Mouse (Mus musculus): Measurements from ENCODE around the gene Dot1l. TPM values are rescaled to one million over a fixed set of nuclear protein-coding genes. Genes with fewer than 3 reads are reported as not detected.

Gene Dot1l
- polyA plus RNA-seq, 1 experiment: 46.2 TPM

DNA sequence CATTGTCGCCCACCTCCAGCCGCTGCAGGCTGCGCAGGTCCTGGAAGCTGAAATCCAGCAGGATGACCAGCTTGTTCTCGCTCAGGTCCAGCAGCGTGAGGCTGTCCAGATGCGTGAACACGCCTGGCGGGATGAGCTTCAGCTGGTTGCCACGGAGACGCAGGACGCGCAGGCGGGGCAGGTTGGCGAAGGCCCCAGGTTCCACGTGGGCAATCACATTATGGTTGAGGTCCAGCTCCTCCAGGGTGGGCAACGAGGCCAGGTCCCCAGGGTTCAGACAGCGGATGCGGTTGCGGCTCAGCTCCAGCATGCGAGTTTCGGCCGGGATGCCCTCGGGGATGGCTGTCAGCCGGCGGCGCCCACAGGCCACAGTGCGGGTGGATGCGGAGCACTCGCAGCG is 80.6 kb downstream of the Dot1l start:
- no peaks in the 10 kb centered on the region for H3K27me3 ChIP-seq (ENCODE audit: control insufficient read depth, insufficient read depth, low read length)
- DNase-seq (ENCODE audit: low read depth in 1 of 2, low spot score in 2 of 2): no peak
- H3K4me1 ChIP-seq (ENCODE audit: control insufficient read depth, insufficient read depth, insufficient read length): no peaks in the 10 kb centered on the region; the same call in 1 of the 2 replicates
- no peak for TF ChIP-seq CTCF (IDR thresholded peaks at IDR 0.05; ENCODE audit: extremely low read depth, insufficient read depth, insufficient read length, insufficient replicate concordance)
- TF ChIP-seq POLR2A (IDR thresholded peaks at IDR 0.05; ENCODE audit: low read depth, low read length): no peak
- H3K27ac ChIP-seq (ENCODE audit: insufficient read depth, low read length): no peak overlapping the region
- H3K36me3 ChIP-seq (ENCODE audit: control insufficient read depth, insufficient read depth, low read length): no peaks in the 10 kb centered on the region
- 77% methylated on average over 30 of the region's 30 CpGs for WGBS
- no peak overlapping the region for H3K4me3 ChIP-seq (ENCODE audit: extremely low read depth, insufficient read depth, insufficient read length)

DNA sequence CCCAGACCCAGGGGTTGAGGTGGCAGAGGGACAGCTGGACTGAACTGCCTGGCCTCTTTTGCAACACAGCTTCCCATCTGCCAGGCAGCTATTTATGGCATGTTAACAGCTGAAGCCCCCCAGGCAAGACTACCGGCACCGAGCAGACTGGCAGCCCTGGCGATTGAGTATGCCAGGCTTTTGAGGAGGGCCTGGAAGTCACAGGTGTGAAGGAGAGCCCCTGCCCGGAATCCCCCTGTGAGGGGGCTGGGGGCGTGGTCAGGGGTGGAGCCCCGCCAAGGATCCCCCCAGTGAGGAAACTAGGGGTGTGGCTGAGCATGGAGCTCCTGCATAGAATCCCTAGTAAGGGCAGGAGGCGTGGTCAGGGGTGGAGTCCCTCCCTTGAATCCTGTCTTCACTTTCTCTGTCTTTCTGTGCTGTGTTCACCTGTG is 82.0 kb downstream of the Dot1l start:
- Histone ChIP-seq H3K4me1 (ENCODE audit: control insufficient read depth, insufficient read depth, insufficient read length) (no peaks in the 10 kb centered on the region; the same call in 1 of the 2 replicates), H3K27me3 (ENCODE audit: control insufficient read depth, insufficient read depth, low read length) (no peaks in the 10 kb centered on the region)
- WGBS: 49% methylated on average over 7 of the region's 7 CpGs

DNA sequence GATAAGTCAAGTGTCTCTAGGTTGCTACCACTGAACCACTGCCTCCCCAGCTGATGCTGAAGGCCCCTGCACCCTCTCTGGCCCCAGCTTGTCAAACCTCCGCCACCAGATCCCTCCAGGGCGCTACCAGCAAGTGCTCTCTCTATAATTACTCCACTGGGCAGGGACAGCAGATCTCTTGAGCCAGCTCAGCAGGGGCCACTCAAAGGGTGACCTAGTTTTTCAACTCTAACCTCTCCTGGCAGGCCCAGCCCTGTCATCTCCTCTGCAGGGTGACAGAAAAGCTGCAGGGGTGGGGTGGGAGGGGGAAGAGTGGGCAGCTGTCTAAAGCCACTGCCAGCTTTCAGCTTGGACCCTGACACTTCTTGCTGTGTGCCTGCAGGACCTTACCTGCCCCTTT is 82.8 kb downstream of the Dot1l start:
- Histone ChIP-seq H3K4me3 (ENCODE audit: extremely low read depth, insufficient read depth, insufficient read length) (no peak overlapping the region), H3K27ac (ENCODE audit: insufficient read depth, low read length) (no peak overlapping the region), H3K27me3 (ENCODE audit: control insufficient read depth, insufficient read depth, low read length) (no peaks in the 10 kb centered on the region), H3K36me3 (ENCODE audit: control insufficient read depth, insufficient read depth, low read length) (no peaks in the 10 kb centered on the region), H3K4me1 (ENCODE audit: control insufficient read depth, insufficient read depth, insufficient read length) (no peaks in the 10 kb centered on the region; the same call in 1 of the 2 replicates)
- TF ChIP-seq POLR2A (IDR thresholded peaks at IDR 0.05; ENCODE audit: low read depth, low read length) (no peak), CTCF (IDR thresholded peaks at IDR 0.05; ENCODE audit: extremely low read depth, insufficient read depth, insufficient read length, insufficient replicate concordance) (no peak)
- WGBS: 65% methylated on average over 2 of the region's 2 CpGs
- DNase-seq (ENCODE audit: low read depth in 1 of 2, low spot score in 2 of 2): no peak

More for the DNA sequence above, 82.0 kb downstream of the Dot1l start:
- Histone ChIP-seq H3K36me3 (ENCODE audit: control insufficient read depth, insufficient read depth, low read length) (no peaks in the 10 kb centered on the region), H3K27ac (ENCODE audit: insufficient read depth, low read length) (no peak overlapping the region), H3K4me3 (ENCODE audit: extremely low read depth, insufficient read depth, insufficient read length) (no peak overlapping the region)
- DNase-seq (ENCODE audit: low read depth in 1 of 2, low spot score in 2 of 2): no peak
- TF ChIP-seq POLR2A (IDR thresholded peaks at IDR 0.05; ENCODE audit: low read depth, low read length): no peak
- TF ChIP-seq CTCF (IDR thresholded peaks at IDR 0.05; ENCODE audit: extremely low read depth, insufficient read depth, insufficient read length, insufficient replicate concordance): no peak

DNA sequence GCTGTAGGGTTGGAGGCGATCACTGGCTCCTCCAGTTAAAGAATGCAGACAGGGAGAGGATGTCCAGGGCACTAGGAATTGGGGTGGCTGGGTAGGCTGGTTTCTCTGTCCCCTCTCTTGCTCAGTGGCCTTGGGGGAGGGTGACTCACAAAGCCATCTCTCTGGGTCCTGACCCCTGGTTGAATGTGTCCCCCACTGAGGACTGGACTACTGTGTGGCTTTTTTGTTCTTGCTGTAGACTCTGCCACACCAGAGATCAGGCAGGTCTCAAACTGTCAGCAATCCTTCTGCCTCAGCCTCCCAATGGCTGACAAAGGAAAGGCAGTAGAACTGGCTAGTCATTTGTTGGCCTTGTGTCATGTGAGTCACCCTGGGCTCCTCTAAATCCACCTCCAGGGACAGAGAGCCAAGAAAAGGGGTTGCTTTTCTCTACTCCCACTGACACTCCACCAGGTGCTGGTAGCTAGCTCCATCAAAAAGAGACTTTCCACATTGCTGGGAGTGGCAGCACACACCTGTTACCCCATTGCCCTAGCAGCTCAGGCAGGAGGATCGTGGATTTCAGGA is 83.4 kb downstream of the Dot1l start:
- TF ChIP-seq CTCF (IDR thresholded peaks at IDR 0.05; ENCODE audit: extremely low read depth, insufficient read depth, insufficient read length, insufficient replicate concordance) (no peak), POLR2A (IDR thresholded peaks at IDR 0.05; ENCODE audit: low read depth, low read length) (no peak)
- Histone ChIP-seq H3K27me3 (ENCODE audit: control insufficient read depth, insufficient read depth, low read length) (peaks cover 4% of the 10 kb centered on the region; the same call in 1 of the 2 replicates), H3K27ac (ENCODE audit: insufficient read depth, low read length) (no peak overlapping the region), H3K4me3 (ENCODE audit: extremely low read depth, insufficient read depth, insufficient read length) (no peak overlapping the region), H3K36me3 (ENCODE audit: control insufficient read depth, insufficient read depth, low read length) (no peaks in the 10 kb centered on the region), H3K4me1 (ENCODE audit: control insufficient read depth, insufficient read depth, insufficient read length) (no peaks in the 10 kb centered on the region; the same call in 1 of the 2 replicates)
- DNase-seq (ENCODE audit: low read depth in 1 of 2, low spot score in 2 of 2): no peak
- 86% methylated on average over 2 of the region's 2 CpGs for WGBS

DNA sequence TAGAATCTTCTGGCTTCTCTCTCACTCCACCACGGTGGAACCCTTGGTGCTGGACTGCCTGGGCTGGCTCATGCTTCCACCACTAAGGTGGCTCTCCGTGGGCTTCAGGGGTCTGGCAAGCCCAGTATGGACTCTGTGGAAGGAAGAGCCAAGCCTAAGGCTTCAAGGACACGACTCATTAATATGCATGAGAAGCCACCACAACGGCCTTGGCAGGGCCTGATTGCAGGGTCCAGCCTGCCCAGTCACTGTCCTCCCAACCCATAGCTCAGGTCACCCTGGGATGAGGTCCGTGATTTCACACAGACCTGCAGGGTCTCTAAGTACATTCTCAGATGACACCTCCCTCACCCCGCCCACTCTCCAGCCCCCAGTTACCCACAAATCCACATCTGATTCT is 84.8 kb downstream of the Dot1l start:
- TF ChIP-seq POLR2A (IDR thresholded peaks at IDR 0.05; ENCODE audit: low read depth, low read length) (no peak), CTCF (IDR thresholded peaks at IDR 0.05; ENCODE audit: extremely low read depth, insufficient read depth, insufficient read length, insufficient replicate concordance) (no peak)
- no peaks in the 10 kb centered on the region for H3K4me1 ChIP-seq (ENCODE audit: control insufficient read depth, insufficient read depth, insufficient read length)
- no peak overlapping the region for H3K27ac ChIP-seq (ENCODE audit: insufficient read depth, low read length)
- H3K4me3 ChIP-seq (ENCODE audit: extremely low read depth, insufficient read depth, insufficient read length): no peak overlapping the region
- peaks cover 6% of the 10 kb centered on the region; the same call in 1 of the 2 replicates for H3K27me3 ChIP-seq (ENCODE audit: control insufficient read depth, insufficient read depth, low read length)
- WGBS: 72% methylated on average over 6 of the region's 6 CpGs
- H3K36me3 ChIP-seq (ENCODE audit: control insufficient read depth, insufficient read depth, low read length): no peaks in the 10 kb centered on the region
- no peak for DNase-seq (ENCODE audit: low read depth in 1 of 2, low spot score in 2 of 2)

DNA sequence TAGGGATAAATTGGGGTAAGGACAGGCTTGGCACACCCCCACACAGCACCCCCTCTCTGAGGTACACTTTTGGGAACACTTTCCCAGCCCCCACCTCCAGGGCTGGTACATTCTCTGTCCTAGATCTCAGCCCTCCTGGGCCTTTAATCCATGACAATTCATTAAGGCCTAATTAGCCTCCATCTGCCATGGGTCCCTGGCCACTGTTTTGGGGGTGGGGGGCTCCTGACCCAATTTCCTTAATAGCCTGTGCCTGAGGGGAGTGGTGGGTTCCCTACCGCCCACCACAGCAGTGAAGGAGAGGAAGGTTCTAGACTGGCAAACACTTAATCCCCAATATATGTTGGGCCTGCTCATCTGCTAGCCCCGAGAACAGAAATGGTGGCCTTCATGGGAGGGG is 86.7 kb downstream of the Dot1l start:
- TF ChIP-seq CTCF (IDR thresholded peaks at IDR 0.05; ENCODE audit: extremely low read depth, insufficient read depth, insufficient read length, insufficient replicate concordance) (no peak), POLR2A (IDR thresholded peaks at IDR 0.05; ENCODE audit: low read depth, low read length) (no peak)
- 88% methylated on average over 2 of the region's 2 CpGs for WGBS

DNA sequence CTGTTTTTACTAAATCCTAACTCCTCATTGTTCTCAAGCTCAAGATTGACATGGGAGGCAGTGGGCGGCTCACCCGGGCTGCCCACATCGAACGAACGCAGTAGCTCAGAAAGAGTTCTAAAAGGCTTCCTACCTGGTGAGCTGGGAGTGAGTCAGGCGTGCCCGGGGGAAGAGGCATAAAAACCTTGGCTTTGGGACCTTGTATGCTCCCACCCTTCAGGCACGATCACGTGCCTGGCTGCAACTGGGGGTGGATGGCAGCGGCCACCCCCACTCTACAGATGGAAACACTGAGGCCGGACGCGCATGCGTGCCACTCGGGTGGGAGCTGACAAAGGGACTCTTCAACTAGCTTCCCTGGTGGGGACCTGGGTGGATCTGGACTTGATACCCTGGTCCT is 87.3 kb downstream of the Dot1l start:
- no peak for DNase-seq (ENCODE audit: low read depth in 1 of 2, low spot score in 2 of 2)
- TF ChIP-seq CTCF (IDR thresholded peaks at IDR 0.05; ENCODE audit: extremely low read depth, insufficient read depth, insufficient read length, insufficient replicate concordance) (no peak), POLR2A (IDR thresholded peaks at IDR 0.05; ENCODE audit: low read depth, low read length) (no peak)
- H3K4me1 ChIP-seq (ENCODE audit: control insufficient read depth, insufficient read depth, insufficient read length): no peaks in the 10 kb centered on the region
- WGBS: 90% methylated on average over 15 of the region's 15 CpGs
- H3K27me3 ChIP-seq (ENCODE audit: control insufficient read depth, insufficient read depth, low read length): peaks cover 6% of the 10 kb centered on the region; the same call in 1 of the 2 replicates
- H3K4me3 ChIP-seq (ENCODE audit: extremely low read depth, insufficient read depth, insufficient read length): no peak overlapping the region
- no peaks in the 10 kb centered on the region for H3K36me3 ChIP-seq (ENCODE audit: control insufficient read depth, insufficient read depth, low read length)
- no peak overlapping the region for H3K27ac ChIP-seq (ENCODE audit: insufficient read depth, low read length)

More for the DNA sequence above, 86.7 kb downstream of the Dot1l start:
- H3K4me1 ChIP-seq (ENCODE audit: control insufficient read depth, insufficient read depth, insufficient read length): no peaks in the 10 kb centered on the region
- no peak for DNase-seq (ENCODE audit: low read depth in 1 of 2, low spot score in 2 of 2)
- H3K27me3 ChIP-seq (ENCODE audit: control insufficient read depth, insufficient read depth, low read length): peaks cover 6% of the 10 kb centered on the region; the same call in 1 of the 2 replicates
- no peaks in the 10 kb centered on the region for H3K36me3 ChIP-seq (ENCODE audit: control insufficient read depth, insufficient read depth, low read length)
- H3K27ac ChIP-seq (ENCODE audit: insufficient read depth, low read length): no peak overlapping the region
- no peak overlapping the region for H3K4me3 ChIP-seq (ENCODE audit: extremely low read depth, insufficient read depth, insufficient read length)

Measured in spleen, adult 2 months (tissue).